Mouse (Mus musculus) layer of hippocampus, adult 9-10 months (tissue): Measurements from ENCODE around the gene Zbtb5.
"Not testable (repeated sequence)": the region's sequence is repeated elsewhere in the genome, so short reads cannot be mapped to it uniquely, and the experiment has no call there.

ENCODE experiments used
- DNase-seq: peaks from one replicate; pipeline ENCODE4 v3.0.0; 2022; ENCODE audit warnings: low spot score

Zbtb5 gene

GRCm38 (mm10) chr4:45010806-45011415 lies 1.3 kb downstream of the Zbtb5 start:
- DNase-seq: no peak

- DNase-seq: no peak
Observed at GRCm38 (mm10) chr4:45005452-45005851, 6.8 kb downstream of the Zbtb5 start.

- no peak for DNase-seq
Observed at GRCm38 (mm10) chr4:45000001-45000400, 12.2 kb downstream of the Zbtb5 start.

GRCm38 (mm10) chr4:44998071-44998470 lies 14.1 kb downstream of the Zbtb5 start:
- no peak for DNase-seq

- no peak for DNase-seq
Observed at GRCm38 (mm10) chr4:44994776-44995175, 17.4 kb downstream of the Zbtb5 start.

GRCm38 (mm10) chr4:44993847-44994246 lies 18.4 kb downstream of the Zbtb5 start:
- DNase-seq: no peak

GRCm38 (mm10) chr4:44993179-44993578 lies 19.0 kb downstream of the Zbtb5 start:
- DNase-seq: not testable (repeated sequence)

- not testable (repeated sequence) for DNase-seq
Observed at GRCm38 (mm10) chr4:44992330-44992729, 19.9 kb downstream of the Zbtb5 start.

- DNase-seq: no peak
Observed at GRCm38 (mm10) chr4:44990560-44990959, 21.7 kb downstream of the Zbtb5 start.

GRCm38 (mm10) chr4:44983131-44983740 lies 29.0 kb downstream of the Zbtb5 start:
- no peak for DNase-seq

- DNase-seq: no peak
Observed at GRCm38 (mm10) chr4:44982440-44983130, 29.6 kb downstream of the Zbtb5 start.

- DNase-seq: no peak
Observed at GRCm38 (mm10) chr4:44981974-44982287, 30.3 kb downstream of the Zbtb5 start.

- peak; percentile 43 for DNase-seq
Observed at GRCm38 (mm10) chr4:44981280-44981973, 30.8 kb downstream of the Zbtb5 start, which contains the start of gene Grhpr. Gene Grhpr (plus strand): TSS chr4:44981395.

- DNase-seq: no peak
Observed at GRCm38 (mm10) chr4:44979794-44980338, 32.3 kb downstream of the Zbtb5 start.

- DNase-seq: no peak
Observed at GRCm38 (mm10) chr4:44978175-44978574, 34.0 kb downstream of the Zbtb5 start.

- DNase-seq: no peak
Observed at GRCm38 (mm10) chr4:44976921-44977710, 35.1 kb downstream of the Zbtb5 start.

- no peak for DNase-seq
Observed at GRCm38 (mm10) chr4:44976026-44976615, 36.1 kb downstream of the Zbtb5 start.

- DNase-seq: no peak
Observed at GRCm38 (mm10) chr4:44974331-44974730, 37.9 kb downstream of the Zbtb5 start.

- DNase-seq: no peak
Observed at GRCm38 (mm10) chr4:44973871-44974270, 38.3 kb downstream of the Zbtb5 start.

GRCm38 (mm10) chr4:44973450-44973849 lies 38.8 kb downstream of the Zbtb5 start:
- peak; percentile 90 for DNase-seq

- no peak for DNase-seq
Observed at GRCm38 (mm10) chr4:44970612-44971110, 41.6 kb downstream of the Zbtb5 start.
